Mouse (Mus musculus) hindbrain, embryonic 15.5 days (tissue): ENCODE measurements around the gene Mpc1. TPM values are rescaled to one million over a fixed set of nuclear protein-coding genes. Genes with fewer than 3 reads are reported as not detected.

Experiments
- ATAC-seq: fragments of 200-750 bp; cut with Nextera tagmentation; 2 replicates; pipeline ENCODE4 v1.8.0; 2017; ENCODE audit warnings: low read depth, moderate number of reproducible peaks, moderate TSS enrichment; ENCODE audit not compliant: low FRiP score
- H3K27ac ChIP-seq: fragments of 300-500 bp; sonication (generic); replicated peaks from 2 replicates; pipeline ENCODE4 v1.5.1; 2015; ENCODE audit warnings: mild to moderate bottlenecking, inconsistent platforms
- H3K27me3 ChIP-seq: fragments of 300-500 bp; sonication (generic); 2 replicates; pipeline ENCODE4 v1.6.1; 2015; ENCODE audit warnings: control low read depth, inconsistent platforms
- H3K36me3 ChIP-seq: fragments of 300-500 bp; sonication (generic); 2 replicates; pipeline ENCODE4 v1.6.1; 2015; ENCODE audit warnings: control low read depth, inconsistent platforms
- H3K4me1 ChIP-seq: fragments of 300-500 bp; sonication (generic); replicated peaks from 2 replicates; pipeline ENCODE4 v1.6.1; 2015; ENCODE audit warnings: control low read depth, inconsistent platforms
- H3K4me2 ChIP-seq: fragments of 300-500 bp; sonication (generic); 2 replicates; pipeline ENCODE4 v1.6.1; 2015; ENCODE audit warnings: moderate library complexity, mild to moderate bottlenecking, inconsistent platforms
- H3K4me3 ChIP-seq: fragments of 300-500 bp; sonication (generic); 2 replicates; pipeline ENCODE4 v1.5.1; 2015; ENCODE audit warnings: mild to moderate bottlenecking, inconsistent platforms
- H3K9ac ChIP-seq: fragments of 300-500 bp; sonication (generic); 2 replicates; pipeline ENCODE4 v1.6.1; 2015; ENCODE audit warnings: inconsistent platforms
- H3K9me3 ChIP-seq: fragments of 300-500 bp; sonication (generic); 2 replicates; pipeline ENCODE4 v1.6.1; 2016; ENCODE audit warnings: control low read depth, inconsistent platforms
- WGBS: fragments of 180-500 bp; shearing (Covaris S2); methylation state at CpG from one replicate; pipeline ENCODE4 v1.1.7; 2015; 5-methylcytosine and 5-hydroxymethylcytosine counted together
- polyA plus RNA-seq: library from polyadenylated mRNA; unstranded; fragments of >200 nt; fragmentation: Nextera tagmentation; extraction: Ambion mirVana; gene quantifications from 2 replicates; pipeline ENCODE4 v1.2.1, GENCODE M21; 2015

The Mpc1 gene
- polyA plus RNA-seq, 1 experiment from 2014 or later, result 341 TPM

DNA sequence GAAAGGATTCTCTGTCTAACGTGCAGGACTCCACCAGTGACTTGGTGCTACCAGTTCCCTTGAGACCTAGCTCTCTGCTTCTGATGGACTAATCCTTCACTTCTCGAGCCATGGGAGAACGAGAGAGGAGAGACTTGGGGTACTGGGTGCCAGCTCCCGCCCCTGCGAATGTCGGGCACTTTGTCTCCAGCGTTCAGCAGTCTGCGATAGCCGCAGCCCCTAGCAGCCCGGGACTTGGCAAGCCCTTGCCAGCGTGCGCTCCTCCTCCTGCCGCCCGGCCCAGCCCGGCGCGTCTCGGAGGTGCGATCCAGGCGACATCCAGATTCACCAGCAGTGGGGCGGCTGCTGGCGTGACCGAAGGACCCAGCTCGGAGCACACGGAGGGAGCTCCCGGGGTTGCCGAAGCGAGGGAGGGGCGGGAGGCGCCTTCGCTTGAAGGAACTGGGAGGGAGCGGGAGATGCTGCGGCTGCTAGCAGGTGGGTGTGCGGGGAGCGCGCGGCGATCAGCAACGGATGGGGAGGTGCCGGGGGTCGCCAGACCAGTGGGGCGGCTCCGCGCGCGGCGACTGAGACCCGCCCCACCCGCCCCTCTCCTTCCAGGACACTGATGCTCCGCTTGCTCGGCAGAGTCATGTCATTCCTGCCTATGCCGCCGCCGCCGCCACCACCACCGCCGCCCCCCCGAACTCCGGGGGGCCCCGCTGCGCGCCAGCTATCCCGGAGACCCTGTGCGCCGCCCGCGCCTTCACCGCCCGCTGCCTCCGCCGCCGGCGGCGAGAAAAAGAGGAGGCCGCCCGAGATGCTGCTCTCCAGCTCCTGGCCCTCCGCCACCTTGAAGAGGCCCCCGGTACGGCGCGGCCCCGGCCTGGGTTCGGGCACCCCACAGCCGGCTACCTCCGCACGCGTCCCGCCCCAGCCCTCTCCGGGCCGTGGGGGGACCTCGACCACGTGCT lies 58.0 kb downstream of the Mpc1 start:
- no peaks in the 10 kb centered on the region for H3K36me3 ChIP-seq
- peaks cover 53% of the 10 kb centered on the region for H3K4me1 ChIP-seq
- peak overlapping the region; percentile 97 for H3K9ac ChIP-seq
- ATAC-seq, result peak; percentile 82
- no peaks in the 10 kb centered on the region for H3K9me3 ChIP-seq
- under 1% methylated on average over 82 of the region's 92 CpGs for WGBS
- no peaks in the 10 kb centered on the region for H3K27me3 ChIP-seq
- peak overlapping the region; percentile 97 for H3K4me2 ChIP-seq
- peak overlapping the region; percentile 95 for H3K27ac ChIP-seq
- H3K4me3 ChIP-seq, result peak overlapping the region; percentile 80

- Histone ChIP-seq H3K4me3 (peak overlapping the region; percentile 80), H3K4me1 (peaks cover 53% of the 10 kb centered on the region), H3K36me3 (no peaks in the 10 kb centered on the region), H3K4me2 (peak overlapping the region; percentile 97), H3K9me3 (no peaks in the 10 kb centered on the region), H3K27ac (peak overlapping the region; percentile 95), H3K9ac (peak overlapping the region; percentile 97), H3K27me3 (no peaks in the 10 kb centered on the region)
- ATAC-seq, result no peak; the same call in 1 of the 2 replicates
- WGBS, result 6% methylated on average over 45 of the region's 46 CpGs
Observed at GRCm38 (mm10) chr17:8341360-8341963, 58.8 kb downstream of the Mpc1 start.

DNA sequence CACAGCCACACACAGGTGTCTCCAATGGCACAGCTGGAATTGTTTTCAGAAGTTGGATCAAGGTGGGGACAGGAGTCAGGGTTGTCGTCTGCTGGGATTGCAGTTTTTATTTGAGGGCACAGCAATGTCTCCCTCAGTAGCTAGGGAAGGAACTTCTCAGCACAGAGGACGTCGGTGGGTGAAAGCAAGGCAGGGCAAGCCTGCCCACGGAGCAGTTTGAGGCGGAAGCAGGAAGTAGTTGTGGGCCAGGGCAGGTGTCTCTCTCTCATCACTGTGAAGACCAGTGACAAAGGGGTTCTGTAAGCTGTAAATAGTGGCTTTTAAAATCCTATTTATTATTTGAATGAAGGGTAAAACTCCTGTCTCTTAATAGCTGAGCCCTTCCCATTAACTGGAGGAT lies 60.0 kb downstream of the Mpc1 start:
- peaks cover 53% of the 10 kb centered on the region for H3K4me1 ChIP-seq
- WGBS, result 43% methylated on average over 5 of the region's 5 CpGs
- H3K4me3 ChIP-seq, result peak overlapping the region; percentile 80
- H3K9me3 ChIP-seq, result no peaks in the 10 kb centered on the region
- no peaks in the 10 kb centered on the region for H3K27me3 ChIP-seq
- H3K36me3 ChIP-seq, result no peaks in the 10 kb centered on the region
- peak overlapping the region; percentile 97 for H3K9ac ChIP-seq
- H3K27ac ChIP-seq, result 0 out of 2 replicates have a peak overlapping the region, but pooled peaks have one; percentile 10
- ATAC-seq, result no peak
- H3K4me2 ChIP-seq, result peak overlapping the region; percentile 97

- H3K27ac ChIP-seq, result no peak overlapping the region
- no peak overlapping the region for H3K4me3 ChIP-seq
- no peaks in the 10 kb centered on the region for H3K9me3 ChIP-seq
- ATAC-seq, result no peak
- WGBS, result 52% methylated on average over 6 of the region's 6 CpGs
- no peaks in the 10 kb centered on the region for H3K36me3 ChIP-seq
- H3K4me1 ChIP-seq, result peaks cover 53% of the 10 kb centered on the region
- no peak overlapping the region for H3K9ac ChIP-seq
- H3K4me2 ChIP-seq, result peak overlapping the region; percentile 97
- H3K27me3 ChIP-seq, result no peaks in the 10 kb centered on the region
Observed at GRCm38 (mm10) chr17:8343416-8343815, 60.7 kb downstream of the Mpc1 start.

Other genes starting within 250 kb of the Mpc1 start
- gene Gm49673, start 135.1 kb upstream of the Mpc1 start, polyA plus RNA-seq, result 0.57 TPM in 1 of 2 replicates, not detected in the other
- 17.6 and 17.7 TPM in 2 replicates for gene Rnaset2a, start 134.8 kb upstream of the Mpc1 start, polyA plus RNA-seq
- gene Fgfr1op, start 117.4 kb upstream of the Mpc1 start, polyA plus RNA-seq, result 27.8 and 28.6 TPM in 2 replicates
- not detected in 2 replicates for gene Ccr6, start 46.9 kb upstream of the Mpc1 start, polyA plus RNA-seq
- gene Sft2d1, start 28.2 kb downstream of the Mpc1 start, polyA plus RNA-seq, result 173 and 188 TPM in 2 replicates
- gene Prr18, start 54.6 kb downstream of the Mpc1 start, polyA plus RNA-seq, result 18.4 and 23.1 TPM in 2 replicates
- 0.54 and 0.58 TPM in 2 replicates for gene T2, start 73.1 kb downstream of the Mpc1 start, polyA plus RNA-seq
- gene T, start 151.5 kb downstream of the Mpc1 start, polyA plus RNA-seq, result 0.12 and 0.47 TPM in 2 replicates
- gene Pde10a, start 242.5 kb downstream of the Mpc1 start, polyA plus RNA-seq, result 12.8 and 13.0 TPM in 2 replicates